Comparison of ENCODE assay signal across 15 mouse cellular contexts in genomic region chr7:79516287-79516686, GRCm38 (mm10). TPM values are rescaled to one million over a fixed set of nuclear protein-coding genes. Genes with fewer than 3 reads are reported as not detected.
A peak's percentile ranks its signal among the peaks of the same experiment; 100 is the strongest.
DNase-seq lines count a peak whose midpoint lies in the region; ATAC-seq and TF ChIP-seq lines count a peak whose summit lies in the region.
"Had no signal": no experiment of that assay in that cellular context is flagged by ENCODE, and none has a peak within 500 bp of the region (broad histone marks: within the 10 kb centered on the region; RNA-seq: fewer than 3 reads in every experiment).

No protein-coding gene starts in this region.

- H3K27ac ChIP-seq in hindbrain, embryonic 13.5 days = peak overlapping the region; percentile 99
- peak overlapping the region; percentile 74 for H3K27ac ChIP-seq in midbrain, postnatal 0 days (ENCODE audit: low read depth, low read length)
- H3K27ac ChIP-seq: heart, embryonic 13.5 days; liver, embryonic 14.5 days; stomach, embryonic 15.5 days had no signal

- TF ChIP-seq CTCF in midbrain, postnatal 0 days (IDR thresholded peaks at IDR 0.05) = no peak

- peaks cover 25% of the 10 kb centered on the region; the same call in 1 of the 2 replicates for H3K27me3 ChIP-seq in hindbrain, embryonic 13.5 days
- peaks cover 4% of the 10 kb centered on the region for H3K27me3 ChIP-seq in midbrain, postnatal 0 days (ENCODE audit: insufficient read depth, low read length)

- no peak for ATAC-seq in hindbrain, embryonic 13.5 days (ENCODE audit: low FRiP score)
- no peak for ATAC-seq in midbrain, postnatal 0 days (ENCODE audit: low FRiP score)

- peaks cover 14% of the 10 kb centered on the region; the same call in 1 of the 2 replicates for H3K36me3 ChIP-seq in hindbrain, embryonic 13.5 days
- H3K36me3 ChIP-seq in midbrain, postnatal 0 days (ENCODE audit: insufficient read depth, low read length) = peaks cover 5% of the 10 kb centered on the region; the same call in 1 of the 2 replicates
- H3K36me3 ChIP-seq: G1E; heart, embryonic 13.5 days; stomach, embryonic 15.5 days had no signal

- peak overlapping the region; percentile 38; the same call in 1 of the 2 replicates for H3K4me3 ChIP-seq in hindbrain, embryonic 13.5 days
- H3K4me3 ChIP-seq in midbrain, postnatal 0 days (ENCODE audit: low read depth, low read length) = no peak overlapping the region

- peak overlapping the region; percentile 63 for H3K4me2 ChIP-seq in hindbrain, embryonic 13.5 days
- H3K4me2 ChIP-seq in midbrain, postnatal 0 days (ENCODE audit: low read depth, low read length, poor library complexity, severe bottlenecking) = no peak overlapping the region

- H3K9ac ChIP-seq in hindbrain, embryonic 13.5 days = peak overlapping the region; percentile 90
- H3K9ac ChIP-seq in midbrain, postnatal 0 days (replicated peaks; ENCODE audit: low read length, poor library complexity, severe bottlenecking) = no peak overlapping the region
- H3K9ac ChIP-seq: liver, embryonic 14.5 days; stomach, embryonic 15.5 days had no signal

- H3K9me3 ChIP-seq in hindbrain, embryonic 13.5 days = no peaks in the 10 kb centered on the region
- no peaks in the 10 kb centered on the region for H3K9me3 ChIP-seq in midbrain, postnatal 0 days (ENCODE audit: low read length)
- H3K9me3 ChIP-seq: G1E; heart, embryonic 13.5 days; stomach, embryonic 15.5 days had no signal

- peak; percentile 1 for DNase-seq in right cerebral cortex, adult 18-20 months
- no peak for DNase-seq in right cerebral cortex, postnatal 36 days (ENCODE audit: low spot score in 2 of 2)
- DNase-seq in midbrain, postnatal 0 days (ENCODE audit: low spot score) = peak; percentile 9
- DNase-seq in thymus, postnatal 0 days (ENCODE audit: low spot score) = no peak
- DNase-seq in embryo, embryonic 9.5 days (ENCODE audit: extremely low spot score) = no peak
- no peak for DNase-seq in urinary bladder, postnatal 25 days (ENCODE audit: low spot score)
- DNase-seq: adrenal gland, postnatal 25 days; gastrocnemius, postnatal 25 days; lung, postnatal 14 days; thymus, postnatal 14 days had no signal

- 37% methylated on average over 4 of the region's 4 CpGs for WGBS in hindbrain, embryonic 13.5 days
- 77% methylated on average over 4 of the region's 4 CpGs for WGBS in midbrain, postnatal 0 days

- H3K4me1 ChIP-seq in hindbrain, embryonic 13.5 days (replicated peaks) = peaks cover 99% of the 10 kb centered on the region
- peaks cover 15% of the 10 kb centered on the region; the same call in 1 of the 2 replicates for H3K4me1 ChIP-seq in midbrain, postnatal 0 days (ENCODE audit: insufficient read depth, low read length)

RNA-seq across cellular contexts. Expression of gene Polg, which starts 50.1 kb away (rescaled TPM):
- 21.9 and 22.5 TPM in 2 replicates for polyA plus RNA-seq in hindbrain, embryonic 13.5 days (2015; fragmentation: Nextera tagmentation; extraction: Ambion mirVana)
- total RNA-seq in midbrain, postnatal 0 days (2014; rRNA removed) = 46.5 and 49.4 TPM in 2 replicates
- 16.9 and 18.6 TPM in 2 replicates for polyA plus RNA-seq in midbrain, postnatal 0 days (2015; fragmentation: Nextera tagmentation; extraction: Ambion mirVana)
- 38.5 and 40.4 TPM in 2 replicates for polyA plus RNA-seq in thymus, postnatal 0 days (2015; fragmentation: Nextera tagmentation; extraction: Ambion mirVana)

Comparison
In these comparisons a context has a peak if more than half of its experiments do, and no peak if none do; other contexts are left out.
1. DNase-seq: peak in right cerebral cortex, adult 18-20 months (single experiment) and midbrain, postnatal 0 days (single experiment); none in right cerebral cortex, postnatal 36 days (0 of 2), thymus, postnatal 0 days (single experiment), embryo, embryonic 9.5 days (single experiment) and urinary bladder, postnatal 25 days (single experiment).